Mouse (Mus musculus) heart, adult 2 months (tissue): ENCODE data around the gene Sympk. TPM values are rescaled to one million over a fixed set of nuclear protein-coding genes. Genes with fewer than 3 reads are reported as not detected.

ENCODE experiments used
- DNase-seq, 2 experiments: peaks; one replicate each; pipeline ENCODE4 v3.0.0; 2021
- H3K27ac ChIP-seq: fragments of 200-600 bp; 2 replicates; pipeline ENCODE4 v1.8.1; 2022
- H3K27me3 ChIP-seq: fragments of 200-500 bp; 2 replicates; pipeline ENCODE4 v1.6.1; 2012; ENCODE audit warnings: mild to moderate bottlenecking, low read length, inconsistent platforms, mixed read lengths; ENCODE audit not compliant: control insufficient read depth, insufficient read depth
- H3K36me3 ChIP-seq: fragments of 200-500 bp; 2 replicates; pipeline ENCODE4 v1.6.1; 2012; ENCODE audit warnings: low read length, inconsistent platforms; ENCODE audit not compliant: control insufficient read depth, insufficient read depth
- H3K4me1 ChIP-seq: fragments of 200-500 bp; 2 replicates; pipeline ENCODE4 v1.6.1; 2011; ENCODE audit warnings: low read length; ENCODE audit not compliant: control insufficient read depth, insufficient read depth
- H3K4me3 ChIP-seq: fragments of 200-600 bp; 2 replicates; pipeline ENCODE4 v1.8.1; 2022
- H3K79me2 ChIP-seq: fragments of 200-500 bp; replicated peaks from 2 replicates; pipeline ENCODE4 v1.6.1; 2012; ENCODE audit warnings: mild to moderate bottlenecking, inconsistent platforms, low read length, moderate library complexity, mixed read lengths; ENCODE audit not compliant: control insufficient read depth, insufficient read depth
- H3K9ac ChIP-seq: fragments of 200-500 bp; 2 replicates; pipeline ENCODE4 v1.6.1; 2012; ENCODE audit warnings: low read depth, mild to moderate bottlenecking, control low read depth, inconsistent platforms, low read length, mixed read lengths
- CTCF ChIP-seq: fragments of 200-600 bp; IDR thresholded peaks from 2 replicates; pipeline ENCODE4 v1.8.1; 2022; ENCODE audit warnings: antibody characterized with exemption, mild to moderate bottlenecking, moderate library complexity
- EP300 ChIP-seq: fragments of 200-500 bp; IDR thresholded peaks from 2 replicates; pipeline ENCODE4 v1.6.1; 2011; ENCODE audit warnings: low read depth, low read length, control low read depth; ENCODE audit not compliant: insufficient read depth
- POLR2A ChIP-seq: fragments of 200-500 bp; IDR thresholded peaks from 2 replicates; pipeline ENCODE4 v1.6.1; 2011; ENCODE audit warnings: mild to moderate bottlenecking, low read depth, low read length, control low read depth; ENCODE audit not compliant: insufficient read depth
- WGBS: fragments of 180-500 bp; shearing (Covaris S2); methylation state at CpG from one replicate; pipeline ENCODE4 v1.1.7; 2018; 5-methylcytosine and 5-hydroxymethylcytosine counted together
- intact Hi-C: fragments of 180-260 bp; cut with DNase I; formaldehyde crosslinking; loops from one replicate; pipeline ENCODE4 v1.15.1; 2025
- polyA plus RNA-seq: library from polyadenylated mRNA; depleted of rRNA; stranded (reverse); fragments of >200 nt; gene quantifications from 2 replicates; pipeline ENCODE4 v1.2.3, GENCODE M21; 2012
- total RNA-seq, 2 experiments: library from RNA; stranded (reverse); gene quantifications; 2 replicates each; pipeline ENCODE4 v1.2.3; 2021

Sympk gene
- total and polyA plus RNA-seq, 3 experiments: 61.3 to 99.4 (median 93.2) TPM

DNA sequence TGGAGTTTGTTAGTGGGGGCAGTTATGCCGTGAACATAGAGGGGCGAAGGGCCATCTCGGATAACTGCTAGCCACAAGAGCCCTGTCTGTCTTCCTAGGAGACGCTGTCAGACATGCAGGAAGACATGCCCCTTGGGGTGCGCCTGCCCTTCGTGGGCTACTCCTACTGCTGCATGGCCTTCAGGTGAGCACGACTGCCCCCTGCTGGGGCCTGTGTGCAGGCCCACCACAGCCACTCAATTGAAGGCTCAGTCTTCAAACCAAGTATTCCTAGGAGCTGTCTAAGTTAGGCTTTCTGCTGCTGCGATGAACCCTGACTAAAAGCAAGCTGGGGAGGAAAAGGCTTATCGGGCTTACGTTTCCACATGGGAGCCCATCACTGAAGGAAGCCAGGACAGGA is 64.6 kb downstream of the Sympk start:
- 26% methylated on average over 10 of the region's 10 CpGs for WGBS
- no peak overlapping the region for H3K9ac ChIP-seq
- peaks cover 3% of the 10 kb centered on the region for H3K4me1 ChIP-seq
- H3K79me2 ChIP-seq: no peaks in the 10 kb centered on the region
- no peaks in the 10 kb centered on the region for H3K27me3 ChIP-seq
- DNase-seq: peak; percentile 72 to 81
- H3K36me3 ChIP-seq: no peaks in the 10 kb centered on the region; the same call in 1 of the 2 replicates
- intact Hi-C loops: loop anchor here (1.0 kb wide), 1 partner anchor 21 kb away; no protein-coding TSS in a partner anchor
- H3K4me3 ChIP-seq: no peak overlapping the region
- H3K27ac ChIP-seq: no peak overlapping the region
- TF ChIP-seq CTCF: peak; percentile 98
- TF ChIP-seq POLR2A: no peak

GRCm38 (mm10) chr7:19091913-19092312 is 67.7 kb downstream of the Sympk start:
- no peak overlapping the region; the same call in 1 of the 2 replicates for H3K27ac ChIP-seq
- H3K36me3 ChIP-seq: no peaks in the 10 kb centered on the region; the same call in 1 of the 2 replicates
- H3K4me3 ChIP-seq: no peak overlapping the region
- H3K79me2 ChIP-seq: no peaks in the 10 kb centered on the region
- H3K27me3 ChIP-seq: no peaks in the 10 kb centered on the region
- intact Hi-C loops: no loop called here
- DNase-seq: peak in 1 of 2 experiments; percentile 36
- no peak overlapping the region for H3K9ac ChIP-seq
- H3K4me1 ChIP-seq: peaks cover 3% of the 10 kb centered on the region
- TF ChIP-seq EP300 (no peak), POLR2A (no peak), CTCF (no peak)
- 71% methylated on average over 15 of the region's 17 CpGs for WGBS

DNA sequence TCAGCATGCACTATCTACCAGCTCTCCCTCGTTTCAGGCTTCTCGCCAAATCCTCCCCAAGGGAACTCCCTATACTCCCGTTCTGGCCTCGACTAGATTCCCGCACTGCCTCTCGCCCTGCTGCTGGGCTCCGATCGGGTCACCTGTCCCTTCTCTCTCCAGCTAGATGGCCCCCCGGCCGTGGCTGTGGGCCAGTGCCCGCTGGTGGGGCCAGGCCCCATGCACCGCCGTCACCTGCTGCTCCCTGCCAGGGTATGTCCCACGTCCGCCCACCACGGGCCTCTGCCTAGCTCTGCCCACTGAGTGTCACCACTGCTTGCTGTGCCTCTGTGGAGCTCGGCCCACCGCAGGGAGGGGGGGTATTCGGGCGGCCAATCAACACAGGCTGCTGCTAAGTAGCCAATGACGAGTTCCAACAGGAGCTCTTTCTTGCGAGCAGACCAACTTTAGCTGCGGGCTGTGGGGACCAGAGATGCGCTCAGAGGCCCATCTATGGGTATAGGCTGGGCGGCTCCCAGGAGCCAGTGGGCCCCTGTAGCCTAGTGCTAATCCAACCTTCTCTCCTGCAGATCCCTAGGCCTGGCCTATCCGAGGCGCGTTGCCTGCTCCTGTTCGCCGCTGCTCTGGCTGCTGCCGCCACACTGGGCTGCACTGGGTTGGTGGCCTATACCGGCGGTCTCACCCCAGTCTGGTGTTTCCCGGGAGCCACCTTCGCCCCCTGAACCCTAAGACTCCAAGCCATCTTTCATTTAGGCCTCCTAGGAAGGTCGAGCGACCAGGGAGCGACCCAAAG is 68.4 kb downstream of the Sympk start:
- peak; percentile 44; the same call in 1 of the 2 replicates for TF ChIP-seq POLR2A
- no peak for TF ChIP-seq CTCF
- 29% methylated on average over 38 of the region's 38 CpGs for WGBS
- Histone ChIP-seq H3K27me3 (no peaks in the 10 kb centered on the region), H3K4me1 (peaks cover 3% of the 10 kb centered on the region), H3K79me2 (no peaks in the 10 kb centered on the region), H3K4me3 (no peak overlapping the region), H3K27ac (peak overlapping the region; percentile 96; the same call in 1 of the 2 replicates), H3K9ac (peak overlapping the region; percentile 44), H3K36me3 (no peaks in the 10 kb centered on the region; the same call in 1 of the 2 replicates)
- DNase-seq: peak; percentile 73 to 81
- intact Hi-C loops: loop anchor here (1.0 kb wide), 1 partner anchor 24 kb away; no protein-coding TSS in a partner anchor

- Histone ChIP-seq H3K4me1 (peaks cover 6% of the 10 kb centered on the region), H3K9ac (peak overlapping the region; percentile 18), H3K27ac (peak overlapping the region; percentile 96), H3K27me3 (no peaks in the 10 kb centered on the region), H3K79me2 (no peaks in the 10 kb centered on the region), H3K4me3 (peak overlapping the region; percentile 85), H3K36me3 (no peaks in the 10 kb centered on the region; the same call in 1 of the 2 replicates)
- intact Hi-C loops: loop anchor here (1.0 kb wide), 1 partner anchor 25 kb away; no protein-coding TSS in a partner anchor
- DNase-seq: peak; percentile 89 to 92
- 2% methylated on average over 11 of the region's 15 CpGs for WGBS
- TF ChIP-seq POLR2A: no peak
- 0 out of 2 replicates have a peak, but pooled peaks have one; percentile 15 for TF ChIP-seq EP300
- peak; percentile 83 for TF ChIP-seq CTCF
Observed at GRCm38 (mm10) chr7:19093174-19093521, 69.0 kb downstream of the Sympk start.

GRCm38 (mm10) chr7:19093537-19094385 is 69.6 kb downstream of the Sympk start:
- H3K79me2 ChIP-seq: no peaks in the 10 kb centered on the region
- H3K4me1 ChIP-seq: peaks cover 6% of the 10 kb centered on the region
- TF ChIP-seq CTCF (no peak), EP300 (peak; percentile 66; the same call in 1 of the 2 replicates), POLR2A (peak; percentile 83)
- DNase-seq: peak; percentile 96 to 98
- H3K27ac ChIP-seq: peak overlapping the region; percentile 96
- H3K36me3 ChIP-seq: no peaks in the 10 kb centered on the region; the same call in 1 of the 2 replicates
- H3K27me3 ChIP-seq: no peaks in the 10 kb centered on the region
- H3K4me3 ChIP-seq: peak overlapping the region; percentile 85
- intact Hi-C loops: loop anchor here (1.0 kb wide), 1 partner anchor 25 kb away; no protein-coding TSS in a partner anchor
- under 1% methylated on average over 45 of the region's 45 CpGs for WGBS
- peak overlapping the region; percentile 89 for H3K9ac ChIP-seq
